Mouse (Mus musculus): ENCODE results near the gene Musk.

Gene Musk

GRCm38 (mm10) chr4:58413188-58414185, 127.7 kb downstream of the Musk start:
- DNase-seq (ENCODE audit: low spot score in 2 of 2) = no peak

DNA sequence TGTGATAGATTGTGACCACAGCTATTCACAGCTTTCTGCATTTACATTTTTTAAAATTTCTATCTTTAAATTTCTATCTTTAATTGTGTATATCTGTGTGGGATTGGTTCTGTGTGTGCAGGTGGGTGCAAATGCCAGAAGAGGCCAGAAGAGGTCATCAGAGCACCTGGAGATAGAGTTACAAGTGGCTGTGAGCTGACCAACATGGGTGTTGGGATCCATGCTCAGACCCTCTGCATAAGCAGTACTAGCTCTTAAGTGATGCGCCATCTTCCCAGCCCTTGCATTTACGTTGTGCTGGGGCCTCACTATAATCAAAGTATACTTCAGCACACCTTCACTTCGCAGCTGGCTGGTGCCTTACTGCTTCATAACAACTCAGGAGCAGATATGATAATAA, 129.8 kb downstream of the Musk start:
- DNase-seq (ENCODE audit: low spot score in 2 of 2) = no peak

DNA sequence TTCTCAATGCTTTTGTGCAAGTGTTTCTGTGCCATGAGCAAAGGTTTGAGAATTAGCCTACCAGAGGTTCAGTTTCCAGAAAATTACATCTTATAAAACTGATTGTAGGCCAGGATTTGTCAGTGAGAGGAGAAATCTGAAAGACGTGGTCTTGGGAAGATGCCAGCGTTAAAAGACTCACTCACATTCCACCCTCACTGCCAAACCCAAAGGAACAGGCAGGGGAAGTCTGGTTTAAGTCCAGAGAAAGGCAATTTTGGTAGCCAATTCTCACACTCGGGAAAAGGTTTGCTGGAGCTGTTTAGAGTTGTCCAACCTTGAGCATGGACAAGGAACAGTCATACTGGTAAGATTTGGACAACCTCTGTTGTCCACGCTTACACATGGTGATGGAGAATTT, 131.6 kb downstream of the Musk start:
- no peak for DNase-seq (ENCODE audit: low spot score in 2 of 2)

DNA sequence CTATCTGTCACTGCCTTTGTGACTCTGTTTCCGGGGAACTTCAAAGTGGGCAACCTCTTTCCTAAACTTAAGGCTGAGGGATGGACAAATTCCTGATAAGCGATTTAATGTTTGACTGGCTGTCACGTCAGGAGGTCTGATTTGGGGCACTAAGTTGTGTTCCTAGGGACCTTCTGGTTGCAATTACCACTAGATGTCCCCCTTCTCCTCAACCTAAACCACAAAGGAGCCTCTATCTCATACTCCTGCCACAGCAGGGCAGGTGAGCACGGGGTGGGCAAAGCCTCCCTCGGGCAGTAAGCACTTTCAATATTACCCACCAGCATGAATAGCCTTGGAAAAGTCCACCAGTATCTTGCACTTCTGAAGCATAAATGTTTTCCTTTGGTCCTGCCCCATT, 133.5 kb downstream of the Musk start:
- no peak for DNase-seq (ENCODE audit: low spot score in 2 of 2)

- no peak for DNase-seq (ENCODE audit: low spot score in 2 of 2)
These were observed 137.6 kb downstream of the Musk start for GRCm38 (mm10) chr4:58423276-58423930.
